15 mouse cellular contexts compared by ENCODE assay signal in genomic region chr7:27433794-27434193, GRCm38 (mm10). TPM values are rescaled to one million over a fixed set of nuclear protein-coding genes. Genes with fewer than 3 reads are reported as not detected.
DNase-seq lines count a peak whose midpoint lies in the region; ATAC-seq lines count a peak whose summit lies in the region.
"Had no signal": no experiment of that assay in that cellular context is flagged by ENCODE, and none has a peak within 500 bp of the region (broad histone marks: within the 10 kb centered on the region; RNA-seq: fewer than 3 reads in every experiment).

No protein-coding gene starts in this region.

- no peaks in the 10 kb centered on the region for H3K9me3 ChIP-seq in heart, embryonic 10.5 days
- H3K9me3 ChIP-seq in liver, embryonic 11.5 days (ENCODE audit: control insufficient read depth, low read length), result peaks cover 5% of the 10 kb centered on the region; the same call in 1 of the 2 replicates

- H3K27ac ChIP-seq in heart, embryonic 10.5 days, result no peak overlapping the region
- H3K27ac ChIP-seq in liver, embryonic 11.5 days (ENCODE audit: low read depth, low read length), result no peak overlapping the region
- H3K27ac ChIP-seq: heart, embryonic 13.5 days; midbrain, embryonic 13.5 days had no signal

- no peaks in the 10 kb centered on the region for H3K36me3 ChIP-seq in heart, embryonic 10.5 days
- H3K36me3 ChIP-seq in liver, embryonic 11.5 days (ENCODE audit: control insufficient read depth, insufficient read depth, low read length), result no peaks in the 10 kb centered on the region
- H3K36me3 ChIP-seq: heart, embryonic 13.5 days had no signal

- no peak overlapping the region for H3K4me3 ChIP-seq in heart, embryonic 10.5 days
- no peak overlapping the region for H3K4me3 ChIP-seq in liver, embryonic 11.5 days (ENCODE audit: low read depth, low read length)
- H3K4me3 ChIP-seq: heart, embryonic 13.5 days; midbrain, embryonic 13.5 days had no signal

- DNase-seq in heart, embryonic 10.5 days (ENCODE audit: low spot score), result peak; percentile 80
- no peak for DNase-seq in heart, adult 11 months
- DNase-seq in 416B (ENCODE audit: low read depth), result peak; percentile 38
- no peak for DNase-seq in liver, embryonic 11.5 days (ENCODE audit: low spot score)
- DNase-seq in cerebellum, adult 18-20 months, result no peak
- DNase-seq in ovary, adult 18-20 months (ENCODE audit: low spot score), result no peak
- no peak for DNase-seq in layer of hippocampus, adult 8-10 months (ENCODE audit: low spot score in 2 of 2)
- DNase-seq: cerebellum, adult 2 months; kidney, adult 9 months had no signal

- H3K27me3 ChIP-seq in heart, embryonic 10.5 days (ENCODE audit: insufficient read depth, poor library complexity, severe bottlenecking), result peaks cover 29% of the 10 kb centered on the region
- peaks cover 33% of the 10 kb centered on the region for H3K27me3 ChIP-seq in liver, embryonic 11.5 days (replicated peaks; ENCODE audit: control insufficient read depth, insufficient read depth, low read length)

- 5% methylated on average over 10 of the region's 10 CpGs for whole genome bisulfite sequencing in heart, embryonic 10.5 days
- WGBS in liver, embryonic 11.5 days, result 6% methylated on average over 10 of the region's 10 CpGs

- H3K4me2 ChIP-seq in liver, embryonic 11.5 days, result peak overlapping the region; percentile 17; the same call in 1 of the 2 replicates
- H3K4me2 ChIP-seq: heart, embryonic 13.5 days; lung, embryonic 14.5 days; midbrain, embryonic 13.5 days had no signal

- H3K9ac ChIP-seq in liver, embryonic 11.5 days (ENCODE audit: low read depth, low read length), result no peak overlapping the region
- H3K9ac ChIP-seq: heart, embryonic 13.5 days; lung, embryonic 14.5 days; midbrain, embryonic 13.5 days had no signal

- ATAC-seq in common myeloid progenitor, adult 5-6 weeks (replicated peaks; ENCODE audit: low read depth, poor library complexity, severe bottlenecking), result peak; percentile 51; the same call in 1 of the 2 replicates
- peak; percentile 58 for ATAC-seq in liver, embryonic 11.5 days (replicated peaks; ENCODE audit: low FRiP score)
- ATAC-seq: forebrain, embryonic 14.5 days; midbrain, embryonic 13.5 days had no signal

- H3K4me1 ChIP-seq in heart, embryonic 10.5 days, result no peaks in the 10 kb centered on the region
- peaks cover 2% of the 10 kb centered on the region; the same call in 1 of the 2 replicates for H3K4me1 ChIP-seq in liver, embryonic 11.5 days (replicated peaks; ENCODE audit: control insufficient read depth, insufficient read depth, low read length)
- H3K4me1 ChIP-seq: heart, embryonic 13.5 days; midbrain, embryonic 13.5 days had no signal

RNA-seq across cellular contexts. Expression of gene Sptbn4, which starts 13.7 kb away (rescaled TPM):
- 0.40 and 0.46 TPM in 2 replicates for polyA plus RNA-seq in heart, embryonic 10.5 days (2016; fragmentation: Nextera tagmentation; extraction: Ambion mirVana)
- total RNA-seq in common myeloid progenitor, adult 5-6 weeks (2017), result 0.34 TPM in 1 of 2 replicates, not detected in the other
- polyA plus RNA-seq in liver, embryonic 11.5 days (2014; fragmentation: Nextera tagmentation; extraction: Ambion mirVana), result 0.17 and 0.19 TPM in 2 replicates
- total RNA-seq in layer of hippocampus, adult 8-10 months (2022), result 100 to 1,000 TPM; 116 to 147 (median 135) TPM
- total RNA-seq: gastrocnemius, adult 18-20 months had no signal

RNA-seq across cellular contexts. Expression of gene Blvrb, which starts 14.0 kb away (rescaled TPM):
- 88.8 and 94.6 TPM in 2 replicates for polyA plus RNA-seq in heart, embryonic 10.5 days (2016; fragmentation: Nextera tagmentation; extraction: Ambion mirVana)
- total RNA-seq in common myeloid progenitor, adult 5-6 weeks (2017), result 78.0 and 98.4 TPM in 2 replicates
- polyA plus RNA-seq in liver, embryonic 11.5 days (2014; fragmentation: Nextera tagmentation; extraction: Ambion mirVana), result 581 and 583 TPM in 2 replicates
- total RNA-seq in layer of hippocampus, adult 8-10 months (2022), result 10 to 100 TPM; 14.6 to 21.6 (median 20.1) TPM

RNA-seq across cellular contexts. Expression of gene Sertad3, which starts 39.8 kb away (rescaled TPM):
- polyA plus RNA-seq in heart, embryonic 10.5 days (2016; fragmentation: Nextera tagmentation; extraction: Ambion mirVana), result 19.0 and 23.8 TPM in 2 replicates
- total RNA-seq in common myeloid progenitor, adult 5-6 weeks (2017), result 9.6 and 13.1 TPM in 2 replicates
- 20.6 and 21.5 TPM in 2 replicates for polyA plus RNA-seq in liver, embryonic 11.5 days (2014; fragmentation: Nextera tagmentation; extraction: Ambion mirVana)
- total RNA-seq in layer of hippocampus, adult 8-10 months (2022), result 1 to 10 TPM; 3.0 to 4.9 (median 3.9) TPM

RNA-seq across cellular contexts. Expression of gene Sertad1, which starts 52.9 kb away (rescaled TPM):
- polyA plus RNA-seq in heart, embryonic 10.5 days (2016; fragmentation: Nextera tagmentation; extraction: Ambion mirVana), result 34.8 and 38.9 TPM in 2 replicates
- 11.5 and 14.0 TPM in 2 replicates for total RNA-seq in common myeloid progenitor, adult 5-6 weeks (2017)
- 23.0 and 24.3 TPM in 2 replicates for polyA plus RNA-seq in liver, embryonic 11.5 days (2014; fragmentation: Nextera tagmentation; extraction: Ambion mirVana)
- 10 to 100 TPM in 1 of 4 experiments, 1 to 10 TPM in 3; 6.4 to 10.7 (median 9.3) TPM for total RNA-seq in layer of hippocampus, adult 8-10 months (2022)

Comparison
In these comparisons a context has a peak if more than half of its experiments do, and no peak if none do; other contexts are left out.
1. DNase-seq: peak in heart, embryonic 10.5 days (single experiment) and 416B (single experiment); none in heart, adult 11 months (single experiment), liver, embryonic 11.5 days (single experiment), cerebellum, adult 18-20 months (0 of 2), ovary, adult 18-20 months (single experiment) and layer of hippocampus, adult 8-10 months (0 of 2).
2. RNA of gene Sptbn4, which starts 13.7 kb away (total RNA-seq): 116 to 147 TPM in layer of hippocampus, adult 8-10 months; 0.34 TPM in common myeloid progenitor, adult 5-6 weeks; every median in the first group is over 10 times any median in the second.